Mouse (Mus musculus) forebrain, embryonic 14.5 days (tissue): Measurements from ENCODE around the gene Hist1h3h. TPM values are rescaled to one million over a fixed set of nuclear protein-coding genes. Genes with fewer than 3 reads are reported as not detected.

Experiments used
- ATAC-seq: fragments of 200-750 bp; cut with Nextera tagmentation; 2 replicates; pipeline ENCODE4 v1.8.0; 2017; ENCODE audit warnings: mild to moderate bottlenecking, moderate library complexity
- DNase-seq: peaks from one replicate; pipeline ENCODE4 v3.0.0-alpha.2; 2015; ENCODE audit warnings: low spot score
- H3K27ac ChIP-seq: fragments of 300-500 bp; sonication (generic); 2 replicates; pipeline ENCODE4 v1.5.1; 2014; ENCODE audit warnings: low read depth, mild to moderate bottlenecking, control low read depth, low read length, moderate library complexity
- H3K27me3 ChIP-seq: fragments of 300-500 bp; sonication (generic); replicated peaks from 2 replicates; pipeline ENCODE4 v1.6.1; 2014; ENCODE audit warnings: low read length, control low read depth, mixed read lengths; ENCODE audit not compliant: control insufficient read depth, insufficient read depth
- H3K36me3 ChIP-seq: fragments of 300-500 bp; sonication (generic); 2 replicates; pipeline ENCODE4 v1.6.1; 2014; ENCODE audit warnings: low read length, control low read depth; ENCODE audit not compliant: control insufficient read depth, insufficient read depth
- H3K4me1 ChIP-seq: fragments of 300-500 bp; sonication (generic); 2 replicates; pipeline ENCODE4 v1.6.1; 2014; ENCODE audit warnings: antibody characterized with exemption, low read length, control low read depth; ENCODE audit not compliant: control insufficient read depth, insufficient read depth
- H3K4me2 ChIP-seq: fragments of 300-500 bp; sonication (generic); 2 replicates; pipeline ENCODE4 v1.6.1; 2014; ENCODE audit warnings: mild to moderate bottlenecking, control low read depth, low read length
- H3K4me3 ChIP-seq: fragments of 300-500 bp; sonication (generic); 2 replicates; pipeline ENCODE4 v1.5.1; 2014; ENCODE audit warnings: low read depth, low read length, control low read depth
- H3K9ac ChIP-seq: fragments of 300-500 bp; sonication (generic); 2 replicates; pipeline ENCODE4 v1.6.1; 2014; ENCODE audit warnings: mild to moderate bottlenecking, low read length, control low read depth, moderate library complexity
- H3K9me3 ChIP-seq: fragments of 300-500 bp; sonication (generic); replicated peaks from 2 replicates; pipeline ENCODE4 v1.6.1; 2016; ENCODE audit warnings: low read length, control low read depth, mixed read lengths; ENCODE audit not compliant: control insufficient read depth
- WGBS: fragments of 180-500 bp; shearing (Covaris S2); extraction: QIAGEN DNeasy Blood & Tissue Kit; methylation state at CpG from one replicate; pipeline ENCODE4 v1.1.7; 2014; 5-methylcytosine and 5-hydroxymethylcytosine counted together
- microRNA-seq: library from miRNA; unstranded; fragments of <30 nt; microRNA quantifications from one replicate; pipeline ENCODE4, GENCODE M21; 2016
- polyA plus RNA-seq: library from polyadenylated mRNA; unstranded; fragments of >200 nt; fragmentation: Nextera tagmentation; extraction: Ambion mirVana; gene quantifications from 2 replicates; pipeline ENCODE4 v1.2.1, GENCODE M21; 2014

Gene Hist1h3h
- polyA plus RNA-seq, 1 experiment from 2014 or later: 7.3 TPM

DNA sequence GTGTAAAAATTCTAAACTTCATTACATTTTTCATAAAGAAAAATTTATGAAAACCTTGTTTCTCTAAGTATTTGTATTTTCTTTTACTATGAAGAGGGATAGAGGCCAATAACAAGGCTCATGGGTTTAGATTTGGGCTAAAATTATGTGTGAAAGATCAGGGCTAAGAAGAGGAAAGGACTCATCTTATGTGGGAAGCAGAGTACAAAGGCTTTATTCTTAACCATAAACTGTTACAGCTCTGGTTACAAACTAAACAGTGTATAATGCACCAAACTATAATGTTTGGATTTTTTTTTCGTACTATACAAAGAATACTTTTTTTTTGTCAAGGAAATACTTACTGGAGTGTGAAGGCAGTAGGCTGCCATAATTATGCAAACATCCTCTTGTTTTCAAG lies 38.2 kb downstream of the Hist1h3h start:
- Histone ChIP-seq H3K4me1 (peaks cover 9% of the 10 kb centered on the region), H3K9ac (no peak overlapping the region), H3K36me3 (no peaks in the 10 kb centered on the region), H3K27ac (no peak overlapping the region), H3K27me3 (no peaks in the 10 kb centered on the region), H3K4me2 (peak overlapping the region; percentile 57), H3K4me3 (no peak overlapping the region), H3K9me3 (no peaks in the 10 kb centered on the region)
- 40% methylated on average over 1 of the region's 1 CpGs for WGBS
- ATAC-seq (no peak), DNase-seq (no peak)

Small RNA genes within 50 kb of the gene (microRNA-seq; reads per million reads assigned to microRNA genes)
- gene Gm44357: not detected
- gene Gm44367: not detected
- not detected for gene Gm44454

Other genes with a start within 250 kb of the Hist1h3h start
- 3.8 TPM in 2 replicates for gene Nkapl, start 249.2 kb upstream of the Hist1h3h start, polyA plus RNA-seq
- 7.5 and 8.2 TPM in 2 replicates for gene Zkscan4, start 238.8 kb upstream of the Hist1h3h start, polyA plus RNA-seq
- not detected in 2 replicates for gene Gm10065, start 238.2 kb upstream of the Hist1h3h start, polyA plus RNA-seq
- gene AK157302, start 222.4 kb upstream of the Hist1h3h start, polyA plus RNA-seq: 0.36 and 0.78 TPM in 2 replicates
- 5.1 and 6.2 TPM in 2 replicates for gene Gm11273, start 216.2 kb upstream of the Hist1h3h start, polyA plus RNA-seq
- 7.3 and 8.6 TPM in 2 replicates for gene Zkscan8, start 186.5 kb upstream of the Hist1h3h start, polyA plus RNA-seq
- 0.10 and 0.20 TPM in 2 replicates for gene Olfr1366, start 174.9 kb upstream of the Hist1h3h start, polyA plus RNA-seq
- not detected in 2 replicates for gene Olfr1535, start 157.8 kb upstream of the Hist1h3h start, polyA plus RNA-seq
- gene Olfr1364, start 135.9 kb upstream of the Hist1h3h start, polyA plus RNA-seq: not detected in 2 replicates
- not detected in 2 replicates for gene Olfr1362, start 103.6 kb upstream of the Hist1h3h start, polyA plus RNA-seq
- gene Olfr11, start 75.1 kb upstream of the Hist1h3h start, polyA plus RNA-seq: not detected in 2 replicates
- not detected in 2 replicates for gene Olfr1361, start 54.3 kb upstream of the Hist1h3h start, polyA plus RNA-seq
- gene Olfr1360, start 40.3 kb upstream of the Hist1h3h start, polyA plus RNA-seq: not detected in 2 replicates
- not detected in 2 replicates for gene Olfr1359, start 19.5 kb upstream of the Hist1h3h start, polyA plus RNA-seq
- gene Hist1h2bl, start 1.5 kb upstream of the Hist1h3h start, polyA plus RNA-seq: 3.7 and 4.2 TPM in 2 replicates
- gene Hist1h2ai, start 1.2 kb upstream of the Hist1h3h start, polyA plus RNA-seq: 13.2 and 45.9 TPM in 2 replicates
- gene Hist1h2bm, start 4.4 kb downstream of the Hist1h3h start, polyA plus RNA-seq: 2.5 and 3.9 TPM in 2 replicates
- gene Hist1h4j, start 17.4 kb downstream of the Hist1h3h start, polyA plus RNA-seq: 1.7 TPM in 2 replicates
- 2.7 and 4.6 TPM in 2 replicates for gene Hist1h4k, start 32.8 kb downstream of the Hist1h3h start, polyA plus RNA-seq
- 3.4 and 10.8 TPM in 2 replicates for gene Hist1h2ak, start 36.2 kb downstream of the Hist1h3h start, polyA plus RNA-seq
- 0.90 and 2.5 TPM in 2 replicates for gene Hist1h2bn, start 36.5 kb downstream of the Hist1h3h start, polyA plus RNA-seq
- 11.0 and 11.1 TPM in 2 replicates for gene Hist1h1b, start 63.0 kb downstream of the Hist1h3h start, polyA plus RNA-seq
- gene Hist1h3i, start 65.7 kb downstream of the Hist1h3h start, polyA plus RNA-seq: 108 and 166 TPM in 2 replicates
- 6.6 TPM in 1 of 2 replicates, not detected in the other for gene Hist1h2an, start 69.6 kb downstream of the Hist1h3h start, polyA plus RNA-seq
- 0.84 and 1.5 TPM in 2 replicates for gene Hist1h2bp, start 69.8 kb downstream of the Hist1h3h start, polyA plus RNA-seq
- gene Hist1h2bq, start 92.5 kb downstream of the Hist1h3h start, polyA plus RNA-seq: 9.2 and 17.1 TPM in 2 replicates
- gene Hist1h2ao, start 92.8 kb downstream of the Hist1h3h start, polyA plus RNA-seq: not detected in 2 replicates
- gene Hist1h4m, start 94.1 kb downstream of the Hist1h3h start, polyA plus RNA-seq: not detected in 2 replicates
- 4.6 and 16.7 TPM in 2 replicates for gene Hist1h4n, start 114.5 kb downstream of the Hist1h3h start, polyA plus RNA-seq
- 2,010 and 3,186 TPM in 2 replicates for gene Hist1h2ap, start 115.8 kb downstream of the Hist1h3h start, polyA plus RNA-seq
- gene Hist1h2br, start 116.1 kb downstream of the Hist1h3h start, polyA plus RNA-seq: 9.4 and 17.8 TPM in 2 replicates
- 28.3 and 34.9 TPM in 2 replicates for gene Zfp184, start 227.4 kb downstream of the Hist1h3h start, polyA plus RNA-seq